Mouse (Mus musculus) stomach, postnatal 0 days (tissue): ENCODE data around the gene Scn1b.

Experiments used
- CTCF ChIP-seq: IDR thresholded peaks from 2 replicates; pipeline ENCODE4 v1.5.1; 2016; ENCODE audit warnings: antibody characterized with exemption, low read depth, mild to moderate bottlenecking, moderate library complexity
- EP300 ChIP-seq: optimal IDR thresholded peaks from 2 replicates; pipeline ENCODE3; 2016; ENCODE audit warnings: antibody characterized with exemption

DNA sequence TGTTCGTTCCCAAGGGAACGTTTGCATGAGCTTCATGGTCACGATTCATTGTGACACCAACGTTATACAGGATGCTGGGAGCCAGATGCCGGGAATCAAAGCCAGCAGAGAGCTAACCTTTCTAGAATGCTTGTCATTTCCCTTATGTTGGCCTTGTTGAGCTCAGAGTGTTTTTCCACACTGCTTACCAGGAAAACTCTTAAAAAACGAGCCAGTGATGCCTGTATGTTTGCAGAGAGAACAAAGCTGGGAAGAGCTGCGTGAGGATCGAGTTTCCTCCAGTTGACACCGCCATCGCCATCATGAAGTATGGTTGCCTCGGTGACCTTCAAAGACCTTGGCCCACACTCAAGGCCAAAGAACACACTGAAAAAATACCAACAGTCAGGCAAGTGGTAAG is 35.5 kb upstream of the Scn1b start:
- TF ChIP-seq EP300: no peak
- TF ChIP-seq CTCF: no peak
